Mouse (Mus musculus): ENCODE measurements around the gene Pdia6. TPM values are rescaled to one million over a fixed set of nuclear protein-coding genes. Genes with fewer than 3 reads are reported as not detected.
A peak's percentile ranks its signal among the peaks of the same experiment; 100 is the strongest.

Pdia6 gene
- 178 and 194 TPM in 2 replicates for polyA plus RNA-seq (2012; rRNA removed)

DNA sequence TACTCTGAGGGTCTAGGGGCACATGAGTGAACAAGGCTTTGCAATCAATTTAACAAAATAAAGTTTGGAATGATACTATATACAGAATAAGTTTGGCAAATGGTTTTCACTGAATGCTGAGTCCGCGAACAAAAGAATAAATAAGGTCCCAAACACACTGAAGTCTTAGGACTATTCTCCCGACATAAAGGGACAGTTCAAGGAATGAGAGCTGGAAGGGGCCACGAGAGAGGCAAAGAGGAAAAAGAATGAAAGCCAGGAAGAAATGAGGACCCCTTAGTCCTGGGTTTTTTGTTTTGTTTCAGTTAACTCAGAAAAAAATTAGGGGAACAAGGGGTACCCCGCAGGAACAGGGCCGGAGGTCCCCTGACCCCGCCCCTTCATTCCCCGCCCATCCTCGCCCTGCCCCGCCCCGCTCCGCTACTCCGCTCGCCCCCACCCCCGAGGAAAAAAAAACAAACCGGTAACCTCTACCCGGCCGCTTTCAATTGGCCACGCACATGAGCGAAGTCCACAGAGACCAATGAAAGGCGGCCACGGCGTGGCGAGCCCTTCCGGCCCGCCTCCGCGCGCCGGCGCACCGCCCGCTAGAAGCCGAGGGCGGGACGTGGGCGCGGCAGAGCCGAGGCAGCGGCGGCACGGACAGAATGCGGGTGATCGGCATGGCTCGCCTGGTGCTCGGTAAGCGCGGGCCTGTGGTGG is at the start of gene Pdia6:
Gene Pdia6 (plus strand): TSS at position 575 of the 702 bp plus-strand sequence.
- DNase-seq (ENCODE audit: low read depth) = peak; percentile 98
- TF ChIP-seq CTCF (IDR thresholded peaks at IDR 0.05; ENCODE audit: borderline replicate concordance, extremely low read depth, insufficient read depth, insufficient read length) = no peak
- TF ChIP-seq POLR2A (IDR thresholded peaks at IDR 0.05; ENCODE audit: borderline replicate concordance, extremely low read depth, insufficient read depth, insufficient read length, poor library complexity, severe bottlenecking) = peak; percentile 93

DNA sequence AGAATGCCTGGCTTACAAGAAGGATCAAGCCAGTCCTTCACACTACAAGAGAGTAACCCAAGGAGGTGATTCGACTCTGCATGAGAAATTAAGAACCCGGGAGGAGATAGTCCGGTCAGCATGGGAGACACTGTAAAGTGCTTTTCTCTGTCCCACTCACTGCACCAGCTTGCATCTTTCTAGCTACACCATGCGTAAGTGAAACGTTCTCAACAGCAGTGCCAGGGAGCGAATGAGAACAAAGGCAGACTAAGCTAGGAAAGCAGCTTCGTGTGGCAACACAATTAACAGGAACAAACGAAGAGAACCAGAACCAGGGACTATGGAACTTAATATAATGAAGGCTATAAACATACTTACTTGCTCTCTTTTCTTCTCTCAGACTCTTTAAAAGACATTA is 48.0 kb upstream of the Pdia6 start:
- DNase-seq (ENCODE audit: low read depth) = peak; percentile 71
- TF ChIP-seq CTCF (IDR thresholded peaks at IDR 0.05; ENCODE audit: borderline replicate concordance, extremely low read depth, insufficient read depth, insufficient read length) = no peak
- TF ChIP-seq POLR2A (IDR thresholded peaks at IDR 0.05; ENCODE audit: borderline replicate concordance, extremely low read depth, insufficient read depth, insufficient read length, poor library complexity, severe bottlenecking) = no peak

DNA sequence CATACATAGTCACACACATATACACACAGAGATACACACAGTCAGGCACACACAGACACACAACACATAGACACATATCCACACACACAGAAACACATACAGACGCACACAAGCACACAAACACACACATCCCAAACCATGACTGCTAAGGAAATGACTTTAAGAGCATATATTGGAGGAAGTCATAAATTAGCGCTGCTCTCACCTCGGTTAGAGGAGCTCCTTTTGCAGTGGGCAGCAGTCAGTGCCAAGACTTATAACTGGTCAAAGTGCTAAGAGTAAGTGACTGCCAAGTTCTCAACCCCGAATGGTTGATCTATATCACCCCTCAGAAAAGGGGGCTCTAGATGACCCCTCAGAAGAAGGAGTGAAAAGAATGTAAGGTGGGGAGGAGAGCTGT is 47.2 kb upstream of the Pdia6 start:
- no peak for DNase-seq (ENCODE audit: low read depth)
- no peak for TF ChIP-seq CTCF (IDR thresholded peaks at IDR 0.05; ENCODE audit: borderline replicate concordance, extremely low read depth, insufficient read depth, insufficient read length)
- no peak for TF ChIP-seq POLR2A (IDR thresholded peaks at IDR 0.05; ENCODE audit: borderline replicate concordance, extremely low read depth, insufficient read depth, insufficient read length, poor library complexity, severe bottlenecking)

DNA sequence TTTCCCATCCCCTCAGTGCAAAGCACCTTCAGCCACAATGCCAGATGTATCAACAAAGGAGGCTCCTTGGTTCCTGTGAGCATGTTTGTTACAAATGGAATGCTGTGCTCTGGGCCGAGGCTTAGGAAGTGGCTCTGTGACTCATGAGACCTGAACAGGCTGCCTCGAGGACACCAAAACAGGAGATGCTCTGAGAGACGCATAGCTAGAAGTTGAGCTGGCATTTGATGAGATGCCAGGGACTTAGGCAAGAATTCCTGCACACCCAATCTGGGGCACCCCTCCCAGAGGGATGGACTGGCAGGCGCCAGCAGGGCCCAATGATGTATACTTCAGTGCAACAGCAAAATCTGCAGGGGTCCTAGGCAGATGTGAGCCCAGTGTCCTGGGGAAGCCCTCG is 45.7 kb upstream of the Pdia6 start:
- DNase-seq (ENCODE audit: low read depth) = no peak
- TF ChIP-seq POLR2A (IDR thresholded peaks at IDR 0.05; ENCODE audit: borderline replicate concordance, extremely low read depth, insufficient read depth, insufficient read length, poor library complexity, severe bottlenecking) (no peak), CTCF (IDR thresholded peaks at IDR 0.05; ENCODE audit: borderline replicate concordance, extremely low read depth, insufficient read depth, insufficient read length) (no peak)

DNA sequence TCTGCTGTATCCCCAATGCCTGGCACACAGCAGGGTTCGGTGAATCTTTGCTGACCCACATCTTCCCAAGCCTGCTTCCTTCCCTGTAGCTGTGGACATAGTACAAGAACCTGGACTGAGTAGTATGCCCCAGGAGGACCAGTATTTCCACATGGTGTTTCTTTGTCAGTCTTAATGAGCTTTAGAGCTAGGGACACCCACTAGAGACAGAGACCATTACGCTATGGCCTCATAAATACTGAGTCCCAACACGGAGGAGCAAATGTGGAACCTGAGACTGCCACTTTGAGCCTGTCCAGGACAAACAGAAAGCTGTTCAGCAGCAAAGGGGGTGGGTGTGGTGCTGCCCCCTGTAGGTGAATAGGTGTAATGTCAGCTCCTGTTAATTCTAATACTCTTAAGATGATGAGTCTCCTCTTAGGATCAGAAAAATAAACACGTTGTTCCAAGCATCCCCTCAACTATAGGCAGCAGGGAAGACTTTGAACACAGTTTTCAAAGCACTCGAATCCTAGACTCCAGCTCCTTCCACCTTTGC is 44.4 kb upstream of the Pdia6 start:
- TF ChIP-seq CTCF (IDR thresholded peaks at IDR 0.05; ENCODE audit: borderline replicate concordance, extremely low read depth, insufficient read depth, insufficient read length) (peak; percentile 64; the same call in 1 of the 2 replicates), POLR2A (IDR thresholded peaks at IDR 0.05; ENCODE audit: borderline replicate concordance, extremely low read depth, insufficient read depth, insufficient read length, poor library complexity, severe bottlenecking) (no peak)
- DNase-seq (ENCODE audit: low read depth) = no peak

DNA sequence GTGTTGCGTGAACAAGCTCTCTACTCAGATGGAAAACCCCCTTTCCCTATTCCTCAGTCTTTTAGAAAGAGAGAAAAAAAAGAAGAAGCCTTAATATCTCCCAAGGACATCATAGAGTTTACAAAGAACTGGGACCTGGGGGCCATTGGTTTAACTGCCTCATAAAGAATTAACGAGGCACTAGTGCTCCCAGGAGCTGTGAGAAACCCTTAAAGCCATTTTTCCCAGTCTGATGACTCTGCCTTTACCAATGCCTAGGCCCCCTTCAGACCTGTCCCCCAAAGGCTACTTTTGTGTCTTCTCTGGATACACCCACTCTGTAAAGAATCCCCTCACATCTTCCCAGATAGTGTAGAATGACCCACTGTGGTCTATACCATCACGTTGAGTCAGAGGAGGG is 43.3 kb upstream of the Pdia6 start:
- no peak for DNase-seq (ENCODE audit: low read depth)
- TF ChIP-seq CTCF (IDR thresholded peaks at IDR 0.05; ENCODE audit: borderline replicate concordance, extremely low read depth, insufficient read depth, insufficient read length) (no peak), POLR2A (IDR thresholded peaks at IDR 0.05; ENCODE audit: borderline replicate concordance, extremely low read depth, insufficient read depth, insufficient read length, poor library complexity, severe bottlenecking) (no peak)

DNA sequence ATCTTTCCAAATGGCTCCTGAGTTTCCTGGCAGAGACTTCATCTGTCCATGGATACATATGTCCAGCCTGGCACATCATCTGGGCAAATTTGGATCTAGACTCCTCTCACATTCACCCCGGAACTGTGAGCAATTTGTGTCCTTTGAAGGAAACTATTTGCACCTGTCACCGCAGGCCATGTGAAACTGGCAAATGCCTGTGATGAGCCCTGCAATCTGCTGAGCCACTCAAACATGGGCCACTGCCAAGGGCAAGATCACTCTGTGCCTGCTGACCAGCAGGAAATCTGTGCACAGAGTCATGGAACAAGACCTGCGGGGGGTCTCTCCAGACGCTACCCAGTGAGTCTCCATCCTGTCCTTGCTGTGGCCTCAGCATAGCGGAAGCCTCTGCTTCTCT is 41.3 kb upstream of the Pdia6 start:
- DNase-seq (ENCODE audit: low read depth) = peak; percentile 22
- TF ChIP-seq CTCF (IDR thresholded peaks at IDR 0.05; ENCODE audit: borderline replicate concordance, extremely low read depth, insufficient read depth, insufficient read length) (no peak), POLR2A (IDR thresholded peaks at IDR 0.05; ENCODE audit: borderline replicate concordance, extremely low read depth, insufficient read depth, insufficient read length, poor library complexity, severe bottlenecking) (no peak)

DNA sequence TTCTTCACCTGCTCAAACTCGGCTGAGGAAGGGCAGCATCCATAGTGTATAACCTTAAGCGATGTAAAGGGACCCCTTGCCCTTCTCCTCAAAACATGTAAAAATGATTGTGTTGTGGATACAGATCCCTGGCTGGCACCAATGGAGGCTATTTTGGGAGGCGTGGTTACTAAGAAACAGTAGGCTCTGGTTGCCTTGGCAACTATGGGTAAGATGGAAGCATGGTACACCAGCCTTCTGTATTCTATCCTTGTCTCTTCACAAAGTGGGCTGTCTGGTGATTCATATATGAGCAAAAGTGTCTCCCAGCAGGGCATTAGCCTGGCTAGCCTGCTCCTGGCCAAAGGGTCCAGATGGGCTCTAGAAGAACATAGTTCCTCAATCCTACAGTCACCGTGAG is 38.4 kb upstream of the Pdia6 start:
- peak; percentile 49 for DNase-seq (ENCODE audit: low read depth)
- TF ChIP-seq POLR2A (IDR thresholded peaks at IDR 0.05; ENCODE audit: borderline replicate concordance, extremely low read depth, insufficient read depth, insufficient read length, poor library complexity, severe bottlenecking) = no peak
- TF ChIP-seq CTCF (IDR thresholded peaks at IDR 0.05; ENCODE audit: borderline replicate concordance, extremely low read depth, insufficient read depth, insufficient read length) = no peak

DNA sequence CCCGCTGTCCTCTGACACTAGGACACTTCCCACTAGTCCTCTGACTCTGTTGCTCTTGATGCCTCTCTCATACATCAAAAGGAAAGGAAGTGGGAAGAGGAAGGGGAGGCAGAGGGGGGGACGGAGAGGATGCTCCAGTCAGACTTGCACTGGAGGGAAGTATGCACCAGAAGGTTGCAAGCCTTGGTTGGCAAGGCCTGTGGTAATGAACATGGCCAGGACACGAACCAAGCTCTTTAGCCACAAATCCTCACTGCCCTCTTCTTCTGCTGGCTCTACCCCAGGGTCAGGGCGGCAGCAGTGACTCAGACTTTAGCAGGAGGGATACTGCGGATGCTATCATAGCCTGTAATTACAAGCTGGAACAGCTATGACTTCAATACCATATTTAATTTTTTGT is 35.8 kb upstream of the Pdia6 start:
- TF ChIP-seq POLR2A (IDR thresholded peaks at IDR 0.05; ENCODE audit: borderline replicate concordance, extremely low read depth, insufficient read depth, insufficient read length, poor library complexity, severe bottlenecking) = no peak
- TF ChIP-seq CTCF (IDR thresholded peaks at IDR 0.05; ENCODE audit: borderline replicate concordance, extremely low read depth, insufficient read depth, insufficient read length) = no peak

DNA sequence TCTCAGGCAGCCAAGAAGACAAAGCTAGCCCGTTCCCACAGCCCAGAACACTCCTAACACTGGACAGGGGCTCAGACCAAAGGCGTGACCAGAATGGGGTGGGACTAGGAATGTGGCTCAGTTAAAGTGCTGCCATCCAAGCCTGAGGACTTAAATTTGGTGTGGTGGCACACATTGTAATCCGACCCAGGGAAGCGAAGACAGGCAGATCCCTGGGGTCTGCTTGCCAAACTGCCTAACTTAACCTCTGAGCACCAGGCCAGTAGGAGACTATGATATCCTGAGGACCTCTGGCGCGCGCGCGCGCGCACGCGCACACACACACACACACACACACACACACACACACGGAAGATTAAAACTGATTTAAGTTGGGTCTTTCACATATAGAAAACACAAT is 34.8 kb upstream of the Pdia6 start:
- no peak for TF ChIP-seq CTCF (IDR thresholded peaks at IDR 0.05; ENCODE audit: borderline replicate concordance, extremely low read depth, insufficient read depth, insufficient read length)
- no peak for TF ChIP-seq POLR2A (IDR thresholded peaks at IDR 0.05; ENCODE audit: borderline replicate concordance, extremely low read depth, insufficient read depth, insufficient read length, poor library complexity, severe bottlenecking)
- no peak for DNase-seq (ENCODE audit: low read depth)

More for the DNA sequence above, 35.8 kb upstream of the Pdia6 start:
- no peak for DNase-seq (ENCODE audit: low read depth)

DNA sequence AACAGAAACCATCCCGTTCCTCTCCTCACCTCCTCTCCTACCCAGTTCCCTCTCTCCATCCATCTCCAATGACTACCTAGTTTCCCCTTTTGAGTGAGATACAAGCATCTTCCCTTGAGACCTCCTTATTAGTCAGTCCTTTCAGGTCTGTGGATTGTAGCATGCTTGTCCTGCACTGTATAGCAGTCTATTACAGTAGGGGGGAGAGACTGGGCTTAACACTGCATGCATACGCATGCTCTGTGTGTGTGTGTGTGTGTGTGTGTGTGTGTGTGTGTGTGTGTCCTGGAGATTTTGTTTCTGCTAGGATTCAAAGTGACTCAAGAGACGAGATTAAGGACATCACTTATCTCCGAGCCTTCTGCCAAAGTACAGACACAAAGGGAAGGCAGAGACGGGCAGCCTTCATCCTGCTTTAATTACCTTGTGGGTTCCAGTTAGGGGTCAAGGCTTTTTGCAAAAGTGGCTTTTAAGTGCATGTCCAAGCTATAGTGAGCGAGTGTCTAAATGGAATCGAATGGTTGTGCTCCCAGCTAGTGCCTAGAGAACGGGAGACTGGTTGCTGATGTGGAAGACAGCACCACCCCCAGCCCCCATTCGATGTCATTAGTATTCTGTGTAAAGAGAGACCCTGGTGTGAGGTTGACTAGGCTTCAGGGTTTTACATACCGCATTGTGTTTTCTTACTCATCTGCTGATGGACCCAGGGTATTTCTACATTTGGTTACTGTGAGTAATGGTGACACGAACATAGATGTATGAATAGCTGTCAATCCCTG is 30.6 kb upstream of the Pdia6 start:
- peak; percentile 71 for DNase-seq (ENCODE audit: low read depth)
- TF ChIP-seq POLR2A (IDR thresholded peaks at IDR 0.05; ENCODE audit: borderline replicate concordance, extremely low read depth, insufficient read depth, insufficient read length, poor library complexity, severe bottlenecking) (no peak), CTCF (IDR thresholded peaks at IDR 0.05; ENCODE audit: borderline replicate concordance, extremely low read depth, insufficient read depth, insufficient read length) (no peak)
